Mouse (Mus musculus) forebrain, embryonic 10.5 days (tissue): Measurements from ENCODE around the gene Magi2. TPM values are rescaled to one million over a fixed set of nuclear protein-coding genes. Genes with fewer than 3 reads are reported as not detected.

Source experiments
- DNase-seq: peaks from one replicate; pipeline ENCODE4 v3.0.0-alpha.2; 2017; ENCODE audit warnings: low spot score; ENCODE audit errors: extremely low spot score
- H3K27ac ChIP-seq: fragments of 300-500 bp; sonication (generic); 2 replicates; pipeline ENCODE4 v1.5.1; 2016; ENCODE audit warnings: mild to moderate bottlenecking
- H3K27me3 ChIP-seq: fragments of 300-500 bp; sonication (generic); 2 replicates; pipeline ENCODE4 v1.6.1; 2016; ENCODE audit warnings: mild to moderate bottlenecking; ENCODE audit not compliant: poor library complexity, severe bottlenecking
- H3K36me3 ChIP-seq: fragments of 300-500 bp; sonication (generic); replicated peaks from 2 replicates; pipeline ENCODE4 v1.6.1; 2016; ENCODE audit warnings: mild to moderate bottlenecking, moderate library complexity
- H3K4me1 ChIP-seq: fragments of 300-500 bp; sonication (generic); 2 replicates; pipeline ENCODE4 v1.6.1; 2016
- H3K4me3 ChIP-seq: fragments of 300-500 bp; sonication (generic); 2 replicates; pipeline ENCODE4 v1.5.1; 2016; ENCODE audit warnings: mild to moderate bottlenecking, moderate library complexity
- H3K9me3 ChIP-seq: fragments of 300-500 bp; sonication (generic); 2 replicates; pipeline ENCODE4 v1.6.1; 2016; ENCODE audit warnings: mild to moderate bottlenecking, moderate library complexity
- WGBS: fragments of 180-500 bp; shearing (Covaris S2); methylation state at CpG from one replicate; pipeline ENCODE4 v1.1.7; 2016; 5-methylcytosine and 5-hydroxymethylcytosine counted together
- polyA plus RNA-seq: library from polyadenylated mRNA; unstranded; fragments of >200 nt; fragmentation: Nextera tagmentation; extraction: Ambion mirVana; gene quantifications from 2 replicates; pipeline ENCODE4 v1.2.1, GENCODE M21; 2016

Gene Magi2
- polyA plus RNA-seq, 1 experiment from 2014 or later: 7.4 TPM

- DNase-seq: no peak
These were observed 1332.5 kb downstream of the Magi2 start for GRCm38 (mm10) chr5:20559378-20559777.

GRCm38 (mm10) chr5:20559821-20560220 is 1333.0 kb downstream of the Magi2 start:
- WGBS: 78% methylated on average over 4 of the region's 4 CpGs
- Histone ChIP-seq H3K4me3 (no peak overlapping the region), H3K4me1 (no peaks in the 10 kb centered on the region), H3K27ac (no peak overlapping the region), H3K9me3 (no peaks in the 10 kb centered on the region), H3K27me3 (no peaks in the 10 kb centered on the region), H3K36me3 (no peaks in the 10 kb centered on the region)
- DNase-seq: no peak

More at GRCm38 (mm10) chr5:20559378-20559777, 1332.5 kb downstream of the Magi2 start:
- Histone ChIP-seq H3K4me3 (no peak overlapping the region), H3K27ac (no peak overlapping the region), H3K4me1 (no peaks in the 10 kb centered on the region), H3K9me3 (no peaks in the 10 kb centered on the region), H3K27me3 (no peaks in the 10 kb centered on the region), H3K36me3 (no peaks in the 10 kb centered on the region)
- 88% methylated on average over 2 of the region's 2 CpGs for WGBS

- Histone ChIP-seq H3K9me3 (no peaks in the 10 kb centered on the region), H3K4me3 (no peak overlapping the region), H3K36me3 (no peaks in the 10 kb centered on the region), H3K4me1 (peaks cover 12% of the 10 kb centered on the region), H3K27ac (no peak overlapping the region), H3K27me3 (no peaks in the 10 kb centered on the region)
- WGBS: 93% methylated on average over 6 of the region's 6 CpGs
- no peak for DNase-seq
These were observed 1341.6 kb downstream of the Magi2 start for GRCm38 (mm10) chr5:20568421-20568820.

- Histone ChIP-seq H3K27me3 (no peaks in the 10 kb centered on the region), H3K36me3 (no peaks in the 10 kb centered on the region), H3K9me3 (no peaks in the 10 kb centered on the region), H3K4me1 (peaks cover 12% of the 10 kb centered on the region), H3K4me3 (no peak overlapping the region), H3K27ac (no peak overlapping the region)
- 96% methylated on average over 7 of the region's 7 CpGs for WGBS
- DNase-seq: no peak
These were observed 1342.1 kb downstream of the Magi2 start for GRCm38 (mm10) chr5:20568966-20569365.

GRCm38 (mm10) chr5:20574816-20575215 is 1348.0 kb downstream of the Magi2 start:
- Histone ChIP-seq H3K9me3 (no peaks in the 10 kb centered on the region), H3K27me3 (no peaks in the 10 kb centered on the region), H3K27ac (no peak overlapping the region), H3K4me1 (peaks cover 16% of the 10 kb centered on the region), H3K36me3 (no peaks in the 10 kb centered on the region), H3K4me3 (no peak overlapping the region)
- WGBS: 62% methylated on average over 2 of the region's 2 CpGs
- no peak for DNase-seq

- H3K4me3 ChIP-seq: no peak overlapping the region
- DNase-seq: no peak
- no peaks in the 10 kb centered on the region for H3K36me3 ChIP-seq
- H3K27me3 ChIP-seq: no peaks in the 10 kb centered on the region
- peaks cover 13% of the 10 kb centered on the region for H3K4me1 ChIP-seq
- H3K27ac ChIP-seq: no peak overlapping the region
- WGBS: 36% methylated on average over 3 of the region's 3 CpGs
- no peaks in the 10 kb centered on the region for H3K9me3 ChIP-seq
These were observed 1349.0 kb downstream of the Magi2 start for GRCm38 (mm10) chr5:20575798-20576197.

GRCm38 (mm10) chr5:20576266-20576665 is 1349.4 kb downstream of the Magi2 start:
- Histone ChIP-seq H3K9me3 (no peaks in the 10 kb centered on the region), H3K4me1 (peaks cover 8% of the 10 kb centered on the region), H3K27me3 (no peaks in the 10 kb centered on the region), H3K36me3 (no peaks in the 10 kb centered on the region), H3K27ac (no peak overlapping the region), H3K4me3 (no peak overlapping the region)
- no peak for DNase-seq

- 87% methylated on average over 3 of the region's 3 CpGs for WGBS
- Histone ChIP-seq H3K4me3 (no peak overlapping the region), H3K4me1 (peaks cover 4% of the 10 kb centered on the region; the same call in 1 of the 2 replicates), H3K27me3 (no peaks in the 10 kb centered on the region), H3K27ac (no peak overlapping the region), H3K36me3 (no peaks in the 10 kb centered on the region), H3K9me3 (no peaks in the 10 kb centered on the region)
- no peak for DNase-seq
These were observed 1351.8 kb downstream of the Magi2 start for GRCm38 (mm10) chr5:20578666-20579065.

- WGBS: 96% methylated on average over 4 of the region's 4 CpGs
- H3K4me1 ChIP-seq: peaks cover 4% of the 10 kb centered on the region; the same call in 1 of the 2 replicates
- H3K36me3 ChIP-seq: no peaks in the 10 kb centered on the region
- no peaks in the 10 kb centered on the region for H3K9me3 ChIP-seq
- no peak overlapping the region for H3K4me3 ChIP-seq
- no peak overlapping the region for H3K27ac ChIP-seq
- H3K27me3 ChIP-seq: no peaks in the 10 kb centered on the region
- DNase-seq: no peak
These were observed 1353.8 kb downstream of the Magi2 start for GRCm38 (mm10) chr5:20580619-20581018.

- no peaks in the 10 kb centered on the region for H3K27me3 ChIP-seq
- WGBS: 81% methylated on average over 10 of the region's 10 CpGs
- no peak for DNase-seq
- H3K36me3 ChIP-seq: no peaks in the 10 kb centered on the region
- H3K9me3 ChIP-seq: no peaks in the 10 kb centered on the region
- no peaks in the 10 kb centered on the region for H3K4me1 ChIP-seq
- no peak overlapping the region for H3K27ac ChIP-seq
- H3K4me3 ChIP-seq: no peak overlapping the region
These were observed 1356.2 kb downstream of the Magi2 start for GRCm38 (mm10) chr5:20582995-20583435.

- Histone ChIP-seq H3K27me3 (no peaks in the 10 kb centered on the region), H3K36me3 (no peaks in the 10 kb centered on the region), H3K9me3 (no peaks in the 10 kb centered on the region), H3K4me1 (no peaks in the 10 kb centered on the region), H3K27ac (no peak overlapping the region), H3K4me3 (no peak overlapping the region)
- no peak for DNase-seq
- WGBS: 85% methylated on average over 3 of the region's 3 CpGs
These were observed 1356.8 kb downstream of the Magi2 start for GRCm38 (mm10) chr5:20583639-20584038.

GRCm38 (mm10) chr5:20584769-20585168 is 1357.9 kb downstream of the Magi2 start:
- Histone ChIP-seq H3K4me3 (no peak overlapping the region), H3K27me3 (no peaks in the 10 kb centered on the region), H3K27ac (no peak overlapping the region), H3K36me3 (no peaks in the 10 kb centered on the region), H3K4me1 (no peaks in the 10 kb centered on the region), H3K9me3 (no peaks in the 10 kb centered on the region)
- no peak for DNase-seq
- WGBS: 90% methylated on average over 3 of the region's 3 CpGs

- WGBS: 94% methylated on average over 3 of the region's 3 CpGs
- H3K27ac ChIP-seq: no peak overlapping the region
These were observed 1362.9 kb downstream of the Magi2 start for GRCm38 (mm10) chr5:20589731-20590130.

GRCm38 (mm10) chr5:20598196-20598595 is 1371.4 kb downstream of the Magi2 start:
- H3K27ac ChIP-seq: no peak overlapping the region
- 79% methylated on average over 3 of the region's 3 CpGs for WGBS
- no peaks in the 10 kb centered on the region for H3K36me3 ChIP-seq
- H3K4me3 ChIP-seq: no peak overlapping the region
- H3K9me3 ChIP-seq: peaks cover 7% of the 10 kb centered on the region; the same call in 1 of the 2 replicates
- DNase-seq: no peak
- no peaks in the 10 kb centered on the region for H3K27me3 ChIP-seq
- H3K4me1 ChIP-seq: peaks cover 7% of the 10 kb centered on the region; the same call in 1 of the 2 replicates

More at GRCm38 (mm10) chr5:20589731-20590130, 1362.9 kb downstream of the Magi2 start:
- no peak for DNase-seq
- no peaks in the 10 kb centered on the region for H3K36me3 ChIP-seq
- no peaks in the 10 kb centered on the region for H3K27me3 ChIP-seq
- no peak overlapping the region for H3K4me3 ChIP-seq
- no peaks in the 10 kb centered on the region for H3K4me1 ChIP-seq
- H3K9me3 ChIP-seq: no peaks in the 10 kb centered on the region
